Mouse (Mus musculus): ENCODE results near the gene Golt1b.

- TF ChIP-seq FLI1 (IDR thresholded peaks at IDR 0.05; ENCODE audit: low read length) (no peak), GATA1 (IDR thresholded peaks at IDR 0.05; ENCODE audit: borderline replicate concordance, low read length) (no peak)
Measured at GRCm38 (mm10) chr6:142379961-142380360, 7.1 kb upstream of the Golt1b start.

All from megakaryocyte, embryonic 14.5 days (primary cell).